In genomic region chr12:117327086-117327485, GRCm38 (mm10) we compare ENCODE assay signal across 7 mouse cellular contexts.
DNase-seq lines count a peak whose midpoint lies in the region; ATAC-seq and TF ChIP-seq lines count a peak whose summit lies in the region.
"Not testable (repeated sequence)": the region's sequence is repeated elsewhere in the genome, so short reads cannot be mapped to it uniquely, and the experiment has no call there.

No protein-coding gene starts in this region.

- not testable (repeated sequence) for H3K4me1 ChIP-seq in forebrain, embryonic 14.5 days (ENCODE audit: control insufficient read depth, insufficient read depth, low read length); heart, postnatal 0 days (ENCODE audit: control insufficient read depth, insufficient read depth); hindbrain, embryonic 15.5 days (replicated peaks); midbrain, postnatal 0 days (ENCODE audit: insufficient read depth, low read length); stomach, postnatal 0 days (replicated peaks; ENCODE audit: control insufficient read depth, insufficient read depth)
- peaks cover 18% of the 10 kb centered on the region for H3K4me1 ChIP-seq in midbrain, embryonic 10.5 days

- H3K4me2 ChIP-seq in forebrain, embryonic 14.5 days (ENCODE audit: low read length); heart, postnatal 0 days (ENCODE audit: low read depth, low read length); hindbrain, embryonic 15.5 days; midbrain, postnatal 0 days (ENCODE audit: low read depth, low read length, poor library complexity, severe bottlenecking); stomach, postnatal 0 days (replicated peaks; ENCODE audit: low read depth): not testable (repeated sequence)

- H3K4me3 ChIP-seq in forebrain, embryonic 14.5 days (ENCODE audit: low read depth, low read length); heart, postnatal 0 days (ENCODE audit: low read depth, low read length); hindbrain, embryonic 15.5 days; layer of hippocampus, adult 2 months; midbrain, embryonic 10.5 days; midbrain, postnatal 0 days (ENCODE audit: low read depth, low read length); stomach, postnatal 0 days (ENCODE audit: low read depth, low read length): not testable (repeated sequence)

- not testable (repeated sequence) for TF ChIP-seq EP300 in heart, postnatal 0 days (IDR thresholded peaks at IDR 0.05; ENCODE audit: low read depth); stomach, postnatal 0 days (optimal IDR thresholded peaks at IDR 0.05)

- not testable (repeated sequence) for H3K36me3 ChIP-seq in forebrain, embryonic 14.5 days (ENCODE audit: control insufficient read depth, insufficient read depth, low read length); heart, postnatal 0 days (replicated peaks; ENCODE audit: control insufficient read depth, insufficient read depth, low read length); hindbrain, embryonic 15.5 days; midbrain, embryonic 10.5 days; midbrain, postnatal 0 days (ENCODE audit: insufficient read depth, low read length); stomach, postnatal 0 days (ENCODE audit: control insufficient read depth, insufficient read depth, low read length)

- H3K9ac ChIP-seq in forebrain, embryonic 14.5 days (ENCODE audit: low read length); heart, postnatal 0 days (replicated peaks; ENCODE audit: low read depth, low read length); hindbrain, embryonic 15.5 days; midbrain, postnatal 0 days (replicated peaks; ENCODE audit: low read length, poor library complexity, severe bottlenecking); stomach, postnatal 0 days (ENCODE audit: low read length): not testable (repeated sequence)

- peak; percentile 79 for ATAC-seq in forebrain, embryonic 14.5 days
- not testable (repeated sequence) for ATAC-seq in heart, postnatal 0 days (ENCODE audit: insufficient read depth, low read depth); stomach, postnatal 0 days (ENCODE audit: low FRiP score, low TSS enrichment)
- ATAC-seq in hindbrain, embryonic 15.5 days (ENCODE audit: low FRiP score, low read depth) = peak; percentile 80
- ATAC-seq in midbrain, postnatal 0 days (ENCODE audit: low FRiP score) = peak; percentile 77

- DNase-seq in forebrain, embryonic 14.5 days (ENCODE audit: low spot score); heart, postnatal 0 days (ENCODE audit: low spot score); layer of hippocampus, adult 2 months (ENCODE audit: low spot score in 2 of 2); midbrain, embryonic 10.5 days (ENCODE audit: low spot score); midbrain, postnatal 0 days (ENCODE audit: low spot score); stomach, postnatal 0 days (ENCODE audit: low spot score): not testable (repeated sequence)

- TF ChIP-seq CTCF in heart, postnatal 0 days (IDR thresholded peaks at IDR 0.05; ENCODE audit: low read depth) = peak; percentile 25
- peak; percentile 68 for TF ChIP-seq CTCF in layer of hippocampus, adult 2 months (conservative IDR thresholded peaks at IDR 0.05)
- TF ChIP-seq CTCF in midbrain, postnatal 0 days (IDR thresholded peaks at IDR 0.05) = peak; percentile 63
- TF ChIP-seq CTCF in stomach, postnatal 0 days (IDR thresholded peaks at IDR 0.05; ENCODE audit: low read depth) = peak; percentile 49

- not testable (repeated sequence) for H3K27me3 ChIP-seq in forebrain, embryonic 14.5 days (replicated peaks; ENCODE audit: control insufficient read depth, insufficient read depth, low read length); heart, postnatal 0 days (ENCODE audit: control insufficient read depth, insufficient read depth, low read length); hindbrain, embryonic 15.5 days; midbrain, embryonic 10.5 days (ENCODE audit: low read depth, poor library complexity, severe bottlenecking); midbrain, postnatal 0 days (ENCODE audit: insufficient read depth, low read length); stomach, postnatal 0 days (ENCODE audit: control insufficient read depth, insufficient read depth, low read length)

- WGBS in forebrain, embryonic 14.5 days = 59% methylated on average over 5 of the region's 5 CpGs
- 45% methylated on average over 4 of the region's 5 CpGs for WGBS in heart, postnatal 0 days
- 53% methylated on average over 5 of the region's 5 CpGs for WGBS in hindbrain, embryonic 15.5 days
- 58% methylated on average over 5 of the region's 5 CpGs for WGBS in midbrain, embryonic 10.5 days
- 33% methylated on average over 5 of the region's 5 CpGs for WGBS in midbrain, postnatal 0 days
- WGBS in stomach, postnatal 0 days = 58% methylated on average over 5 of the region's 5 CpGs

- not testable (repeated sequence) for H3K9me3 ChIP-seq in forebrain, embryonic 14.5 days (replicated peaks; ENCODE audit: control insufficient read depth, low read length); heart, postnatal 0 days (replicated peaks; ENCODE audit: control insufficient read depth, low read length); hindbrain, embryonic 15.5 days; midbrain, embryonic 10.5 days (replicated peaks); midbrain, postnatal 0 days (ENCODE audit: low read length); stomach, postnatal 0 days (ENCODE audit: control insufficient read depth, low read length)

- H3K27ac ChIP-seq in forebrain, embryonic 14.5 days (ENCODE audit: low read depth, low read length); heart, postnatal 0 days (ENCODE audit: low read depth); hindbrain, embryonic 15.5 days (replicated peaks); layer of hippocampus, adult 2 months; midbrain, postnatal 0 days (ENCODE audit: low read depth, low read length); stomach, postnatal 0 days (replicated peaks): not testable (repeated sequence)
- peak overlapping the region; percentile 70 for H3K27ac ChIP-seq in midbrain, embryonic 10.5 days (replicated peaks)
